Mouse (Mus musculus) limb, embryonic 14.5 days (tissue): ENCODE results near the gene Stk10. TPM values are rescaled to one million over a fixed set of nuclear protein-coding genes. Genes with fewer than 3 reads are reported as not detected.
"Not testable (repeated sequence)": the region's sequence is repeated elsewhere in the genome, so short reads cannot be mapped to it uniquely, and the experiment has no call there.

Experiments
- ATAC-seq: fragments of 200-750 bp; cut with Nextera tagmentation; 2 replicates; pipeline ENCODE4 v1.8.0; 2017; ENCODE audit warnings: low read depth, moderate number of reproducible peaks, moderate TSS enrichment; ENCODE audit not compliant: low FRiP score
- DNase-seq: peaks from one replicate; pipeline ENCODE4 v3.0.0-alpha.2; 2015; ENCODE audit warnings: low spot score
- H3K27ac ChIP-seq: fragments of 300-500 bp; sonication (generic); replicated peaks from 2 replicates; pipeline ENCODE4 v1.5.1; 2014; ENCODE audit warnings: low read depth, mild to moderate bottlenecking, low read length, moderate library complexity, mixed read lengths
- H3K27me3 ChIP-seq: fragments of 300-500 bp; sonication (generic); 2 replicates; pipeline ENCODE4 v1.6.1; 2014; ENCODE audit warnings: low read length, mixed read lengths; ENCODE audit not compliant: control insufficient read depth, insufficient read depth
- H3K36me3 ChIP-seq: fragments of 300-500 bp; sonication (generic); 2 replicates; pipeline ENCODE4 v1.6.1; 2014; ENCODE audit warnings: mild to moderate bottlenecking, low read length, moderate library complexity, mixed read lengths; ENCODE audit not compliant: control insufficient read depth, insufficient read depth
- H3K4me1 ChIP-seq: fragments of 300-500 bp; sonication (generic); 2 replicates; pipeline ENCODE4 v1.6.1; 2014; ENCODE audit warnings: antibody characterized with exemption, low read length, mixed read lengths; ENCODE audit not compliant: control insufficient read depth, insufficient read depth
- H3K4me2 ChIP-seq: fragments of 300-500 bp; sonication (generic); replicated peaks from 2 replicates; pipeline ENCODE4 v1.6.1; 2014; ENCODE audit warnings: low read depth, mild to moderate bottlenecking, low read length, moderate library complexity; ENCODE audit not compliant: severe bottlenecking
- H3K4me3 ChIP-seq: fragments of 300-500 bp; sonication (generic); replicated peaks from 2 replicates; pipeline ENCODE4 v1.5.1; 2014; ENCODE audit warnings: low read length
- H3K9ac ChIP-seq: fragments of 300-500 bp; sonication (generic); 2 replicates; pipeline ENCODE4 v1.6.1; 2014; ENCODE audit warnings: mild to moderate bottlenecking, low read depth, low read length, moderate library complexity; ENCODE audit not compliant: severe bottlenecking
- H3K9me3 ChIP-seq: fragments of 300-500 bp; sonication (generic); 2 replicates; pipeline ENCODE4 v1.6.1; 2016; ENCODE audit warnings: low read length; ENCODE audit not compliant: control insufficient read depth
- POLR2A ChIP-seq: fragments of 200-500 bp; IDR thresholded peaks from 2 replicates; pipeline ENCODE4 v1.8.0; 2012; ENCODE audit warnings: inconsistent platforms, mild to moderate bottlenecking, moderate library complexity, borderline replicate concordance; ENCODE audit not compliant: insufficient read depth, insufficient read length; ENCODE audit errors: extremely low read depth
- WGBS: fragments of 180-500 bp; shearing (Covaris S2); extraction: QIAGEN DNeasy Blood & Tissue Kit; methylation state at CpG from one replicate; pipeline ENCODE4 v1.1.7; 2014; 5-methylcytosine and 5-hydroxymethylcytosine counted together
- polyA plus RNA-seq, 2 experiments: library from polyadenylated mRNA; depleted of rRNA in 1 of 2; stranded (reverse) in 1 of 2; unstranded in 1 of 2; fragments of >200 nt; fragmentation: Nextera tagmentation in 1 of 2; extraction: Ambion mirVana in 1 of 2; gene quantifications; 2 replicates each; pipeline versions ENCODE4 v1.2.1 to v1.2.3; 2012 to 2014

Stk10 gene
- polyA plus RNA-seq, 2 experiments = 1.9 to 7.1 TPM

GRCm38 (mm10) chr11:32499931-32500330, 33.2 kb upstream of the Stk10 start:
- TF ChIP-seq POLR2A = no peak
- Histone ChIP-seq H3K9me3 (no peaks in the 10 kb centered on the region), H3K4me3 (no peak overlapping the region), H3K27me3 (no peaks in the 10 kb centered on the region), H3K36me3 (peaks cover 26% of the 10 kb centered on the region), H3K9ac (no peak overlapping the region), H3K27ac (no peak overlapping the region), H3K4me2 (no peak overlapping the region), H3K4me1 (no peaks in the 10 kb centered on the region)
- DNase-seq = no peak
- no peak for ATAC-seq
- WGBS = 88% methylated on average over 4 of the region's 4 CpGs

- H3K27me3 ChIP-seq = no peaks in the 10 kb centered on the region
- H3K4me2 ChIP-seq = no peak overlapping the region
- H3K27ac ChIP-seq = no peak overlapping the region
- ATAC-seq (no peak), DNase-seq (no peak)
- H3K4me1 ChIP-seq = no peaks in the 10 kb centered on the region
- no peak overlapping the region for H3K9ac ChIP-seq
- no peaks in the 10 kb centered on the region for H3K9me3 ChIP-seq
- WGBS = 94% methylated on average over 2 of the region's 2 CpGs
- peaks cover 30% of the 10 kb centered on the region for H3K36me3 ChIP-seq
- TF ChIP-seq POLR2A = no peak
- no peak overlapping the region for H3K4me3 ChIP-seq
Observed at GRCm38 (mm10) chr11:32503711-32504110, 29.4 kb upstream of the Stk10 start.

- DNase-seq (no peak), ATAC-seq (no peak)
- no peak overlapping the region for H3K4me3 ChIP-seq
- H3K4me2 ChIP-seq = no peak overlapping the region
- no peak overlapping the region for H3K27ac ChIP-seq
- H3K9me3 ChIP-seq = no peaks in the 10 kb centered on the region
- H3K4me1 ChIP-seq = no peaks in the 10 kb centered on the region
- no peak for TF ChIP-seq POLR2A
- 75% methylated on average over 7 of the region's 7 CpGs for WGBS
- H3K36me3 ChIP-seq = peaks cover 25% of the 10 kb centered on the region
- no peaks in the 10 kb centered on the region for H3K27me3 ChIP-seq
- no peak overlapping the region for H3K9ac ChIP-seq
Observed at GRCm38 (mm10) chr11:32505091-32505739, 27.9 kb upstream of the Stk10 start.

- H3K4me2 ChIP-seq = no peak overlapping the region
- H3K27me3 ChIP-seq = no peaks in the 10 kb centered on the region
- H3K9me3 ChIP-seq = no peaks in the 10 kb centered on the region
- H3K9ac ChIP-seq = no peak overlapping the region
- 65% methylated on average over 1 of the region's 1 CpGs for WGBS
- no peak for TF ChIP-seq POLR2A
- no peak overlapping the region for H3K27ac ChIP-seq
- no peaks in the 10 kb centered on the region for H3K4me1 ChIP-seq
- ATAC-seq (no peak), DNase-seq (no peak)
- no peak overlapping the region for H3K4me3 ChIP-seq
- peaks cover 16% of the 10 kb centered on the region for H3K36me3 ChIP-seq
Observed at GRCm38 (mm10) chr11:32510930-32511329, 22.2 kb upstream of the Stk10 start.

- H3K27me3 ChIP-seq, H3K4me3 ChIP-seq, H3K9ac ChIP-seq, H3K4me2 ChIP-seq, H3K27ac ChIP-seq, ATAC-seq, DNase-seq, H3K4me1 ChIP-seq, H3K9me3 ChIP-seq: not testable (repeated sequence)
- peaks cover 42% of the 10 kb centered on the region for H3K36me3 ChIP-seq
- whole genome bisulfite sequencing = 85% methylated on average over 5 of the region's 5 CpGs
Observed at GRCm38 (mm10) chr11:32514853-32515252, 18.3 kb upstream of the Stk10 start.

- Histone ChIP-seq H3K27me3 (no peaks in the 10 kb centered on the region), H3K27ac (no peak overlapping the region), H3K4me1 (no peaks in the 10 kb centered on the region), H3K36me3 (peaks cover 42% of the 10 kb centered on the region), H3K9ac (no peak overlapping the region), H3K4me2 (no peak overlapping the region), H3K4me3 (no peak overlapping the region), H3K9me3 (no peaks in the 10 kb centered on the region)
- 92% methylated on average over 12 of the region's 12 CpGs for WGBS
- DNase-seq (no peak), ATAC-seq (no peak)
- no peak for TF ChIP-seq POLR2A
Observed at GRCm38 (mm10) chr11:32516091-32516490, 17.0 kb upstream of the Stk10 start.
